Mouse (Mus musculus): ENCODE measurements around the gene Psma1. TPM values are rescaled to one million over a fixed set of nuclear protein-coding genes. Genes with fewer than 3 reads are reported as not detected.
A peak's percentile ranks its signal among the peaks of the same experiment; 100 is the strongest.

Gene Psma1
- polyA plus RNA-seq, 1 experiment from 2014 or later: 399 TPM

- no peak overlapping the region for H3K27ac ChIP-seq (ENCODE audit: low read depth)
- no peak overlapping the region for H3K4me2 ChIP-seq (ENCODE audit: low read length)
- 81% methylated on average over 7 of the region's 7 CpGs for WGBS
- no peak for DNase-seq (ENCODE audit: low spot score)
- peaks cover 90% of the 10 kb centered on the region for H3K36me3 ChIP-seq (ENCODE audit: control insufficient read depth, insufficient read depth, low read length)
- no peaks in the 10 kb centered on the region for H3K27me3 ChIP-seq (replicated peaks; ENCODE audit: control insufficient read depth, insufficient read depth, low read length)
- H3K9ac ChIP-seq (ENCODE audit: low read length): no peak overlapping the region
- H3K4me1 ChIP-seq (replicated peaks; ENCODE audit: control insufficient read depth, insufficient read depth, low read length): no peaks in the 10 kb centered on the region
- ATAC-seq (replicated peaks; ENCODE audit: low FRiP score, low TSS enrichment, low read depth): no peak
- no peak overlapping the region for H3K4me3 ChIP-seq (ENCODE audit: low read depth, low read length)
- no peaks in the 10 kb centered on the region for H3K9me3 ChIP-seq (ENCODE audit: control insufficient read depth, low read length)
Observed at GRCm38 (mm10) chr7:114233980-114234379, 41.9 kb downstream of the Psma1 start.

DNA sequence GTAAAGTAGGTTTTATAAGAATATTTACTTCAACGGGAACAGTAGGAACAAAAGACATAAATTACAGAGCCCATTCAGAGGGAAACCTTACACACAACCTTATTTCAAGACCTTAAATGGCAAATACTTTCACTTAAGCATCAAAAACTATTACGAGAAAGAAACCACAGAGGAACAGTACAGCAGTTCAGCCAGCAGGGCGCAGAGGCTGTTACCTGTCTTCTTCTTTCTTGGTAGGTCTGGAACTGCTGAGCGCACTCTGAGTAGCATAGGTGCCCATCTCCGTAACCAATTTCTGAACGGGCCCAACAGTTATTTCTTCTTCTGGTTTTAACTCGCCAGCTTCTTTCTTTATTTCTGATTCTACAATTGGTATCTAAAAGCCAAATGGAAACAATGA is 42.9 kb downstream of the Psma1 start:
- peaks cover 91% of the 10 kb centered on the region for H3K36me3 ChIP-seq (ENCODE audit: control insufficient read depth, insufficient read depth, low read length)
- no peak for ATAC-seq (replicated peaks; ENCODE audit: low FRiP score, low TSS enrichment, low read depth)
- H3K4me3 ChIP-seq (ENCODE audit: low read depth, low read length): no peak overlapping the region

DNA sequence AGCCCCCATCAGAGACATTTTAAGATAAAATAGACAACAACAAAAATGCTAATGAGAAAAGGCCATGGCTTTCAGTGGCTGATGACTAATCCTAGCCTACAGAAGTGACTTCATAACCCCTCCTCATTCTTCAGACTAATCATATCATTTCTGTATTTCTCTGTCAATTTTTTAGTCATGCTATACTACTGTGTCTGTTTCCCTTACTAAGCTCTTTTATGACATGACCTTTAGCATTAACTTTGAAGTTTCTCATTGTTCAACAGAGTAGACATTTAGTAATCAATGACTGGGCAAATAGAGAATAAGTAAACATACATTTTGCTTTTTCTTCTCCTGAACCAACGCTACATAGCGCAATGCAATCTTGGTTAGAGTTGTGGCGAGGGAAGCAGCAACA is 44.1 kb downstream of the Psma1 start:
- peak; percentile 66; the same call in 1 of the 2 replicates for ATAC-seq (replicated peaks; ENCODE audit: low FRiP score, low TSS enrichment, low read depth)
- DNase-seq (ENCODE audit: low spot score): no peak
- WGBS: 79% methylated on average over 3 of the region's 3 CpGs
- Histone ChIP-seq H3K27me3 (replicated peaks; ENCODE audit: control insufficient read depth, insufficient read depth, low read length) (no peaks in the 10 kb centered on the region), H3K36me3 (ENCODE audit: control insufficient read depth, insufficient read depth, low read length) (peaks cover 91% of the 10 kb centered on the region), H3K9me3 (ENCODE audit: control insufficient read depth, low read length) (no peaks in the 10 kb centered on the region), H3K4me1 (replicated peaks; ENCODE audit: control insufficient read depth, insufficient read depth, low read length) (no peaks in the 10 kb centered on the region), H3K4me2 (ENCODE audit: low read length) (no peak overlapping the region), H3K9ac (ENCODE audit: low read length) (no peak overlapping the region), H3K27ac (ENCODE audit: low read depth) (no peak overlapping the region), H3K4me3 (ENCODE audit: low read depth, low read length) (no peak overlapping the region)

More for the DNA sequence above, 42.9 kb downstream of the Psma1 start:
- no peak for DNase-seq (ENCODE audit: low spot score)
- Histone ChIP-seq H3K27me3 (replicated peaks; ENCODE audit: control insufficient read depth, insufficient read depth, low read length) (no peaks in the 10 kb centered on the region), H3K9ac (ENCODE audit: low read length) (no peak overlapping the region), H3K27ac (ENCODE audit: low read depth) (no peak overlapping the region), H3K4me2 (ENCODE audit: low read length) (no peak overlapping the region), H3K4me1 (replicated peaks; ENCODE audit: control insufficient read depth, insufficient read depth, low read length) (no peaks in the 10 kb centered on the region), H3K9me3 (ENCODE audit: control insufficient read depth, low read length) (no peaks in the 10 kb centered on the region)
- 90% methylated on average over 7 of the region's 7 CpGs for WGBS

DNA sequence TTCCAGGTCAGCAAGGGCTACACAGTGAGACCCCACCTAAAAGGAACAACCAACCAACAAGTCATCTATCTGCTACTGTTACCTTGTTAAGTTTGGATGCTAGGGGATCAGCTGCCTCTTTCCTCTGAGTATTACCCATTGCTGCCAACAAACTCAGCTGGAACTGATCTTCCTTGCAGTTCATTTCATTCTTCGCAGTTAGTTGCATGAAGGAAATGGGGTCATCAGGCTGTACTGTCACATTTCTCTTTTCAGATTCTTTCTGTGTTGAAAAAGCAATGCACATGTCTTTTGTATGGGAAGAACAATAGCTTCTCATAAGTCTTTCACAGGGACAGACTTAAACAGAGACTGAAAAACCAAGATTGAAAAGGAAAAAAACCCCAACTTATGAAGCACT is 49.4 kb downstream of the Psma1 start:
- Histone ChIP-seq H3K36me3 (ENCODE audit: control insufficient read depth, insufficient read depth, low read length) (peaks cover 73% of the 10 kb centered on the region), H3K27ac (ENCODE audit: low read depth) (no peak overlapping the region), H3K4me1 (replicated peaks; ENCODE audit: control insufficient read depth, insufficient read depth, low read length) (no peaks in the 10 kb centered on the region), H3K9ac (ENCODE audit: low read length) (no peak overlapping the region), H3K27me3 (replicated peaks; ENCODE audit: control insufficient read depth, insufficient read depth, low read length) (no peaks in the 10 kb centered on the region), H3K4me3 (ENCODE audit: low read depth, low read length) (no peak overlapping the region), H3K4me2 (ENCODE audit: low read length) (no peak overlapping the region), H3K9me3 (ENCODE audit: control insufficient read depth, low read length) (no peaks in the 10 kb centered on the region)
- DNase-seq (ENCODE audit: low spot score): no peak
- WGBS: 90% methylated on average over 1 of the region's 1 CpGs
- no peak for ATAC-seq (replicated peaks; ENCODE audit: low FRiP score, low TSS enrichment, low read depth)

DNA sequence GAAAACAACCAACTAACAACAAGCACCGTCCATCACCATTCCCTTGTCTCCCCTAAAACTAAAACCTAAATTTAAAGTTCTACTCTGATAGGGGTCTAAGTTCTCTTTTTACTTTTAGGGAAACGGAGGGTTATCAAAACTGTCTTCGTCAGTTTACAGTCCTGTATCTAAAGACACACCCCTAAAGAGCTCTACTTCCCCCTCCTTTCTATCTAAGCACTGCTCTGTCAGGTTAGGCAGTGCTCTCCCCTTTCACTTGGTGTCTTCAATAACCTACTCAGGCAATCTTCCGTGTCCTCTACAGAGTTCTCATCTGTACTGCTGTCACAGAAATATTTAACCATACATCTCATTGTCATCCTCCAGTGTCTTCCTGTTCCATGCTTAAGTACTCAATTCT is 55.5 kb downstream of the Psma1 start:
- no peaks in the 10 kb centered on the region for H3K27me3 ChIP-seq (replicated peaks; ENCODE audit: control insufficient read depth, insufficient read depth, low read length)
- H3K36me3 ChIP-seq (ENCODE audit: control insufficient read depth, insufficient read depth, low read length): peaks cover 65% of the 10 kb centered on the region
- no peak overlapping the region for H3K9ac ChIP-seq (ENCODE audit: low read length)
- H3K9me3 ChIP-seq (ENCODE audit: control insufficient read depth, low read length): no peaks in the 10 kb centered on the region
- H3K4me2 ChIP-seq (ENCODE audit: low read length): no peak overlapping the region
- H3K27ac ChIP-seq (ENCODE audit: low read depth): no peak overlapping the region
- H3K4me1 ChIP-seq (replicated peaks; ENCODE audit: control insufficient read depth, insufficient read depth, low read length): no peaks in the 10 kb centered on the region
- WGBS: 93% methylated on average over 4 of the region's 4 CpGs
- no peak for DNase-seq (ENCODE audit: low spot score)
- ATAC-seq (replicated peaks; ENCODE audit: low FRiP score, low TSS enrichment, low read depth): no peak
- no peak overlapping the region for H3K4me3 ChIP-seq (ENCODE audit: low read depth, low read length)

- H3K27me3 ChIP-seq (replicated peaks; ENCODE audit: control insufficient read depth, insufficient read depth, low read length): no peaks in the 10 kb centered on the region
- H3K4me3 ChIP-seq (ENCODE audit: low read depth, low read length): no peak overlapping the region
- ATAC-seq (replicated peaks; ENCODE audit: low FRiP score, low TSS enrichment, low read depth) (no peak), DNase-seq (ENCODE audit: low spot score) (no peak)
- H3K9me3 ChIP-seq (ENCODE audit: control insufficient read depth, low read length): no peaks in the 10 kb centered on the region
- H3K36me3 ChIP-seq (ENCODE audit: control insufficient read depth, insufficient read depth, low read length): peaks cover 69% of the 10 kb centered on the region
- H3K4me2 ChIP-seq (ENCODE audit: low read length): no peak overlapping the region
- H3K4me1 ChIP-seq (replicated peaks; ENCODE audit: control insufficient read depth, insufficient read depth, low read length): no peaks in the 10 kb centered on the region
- no peak overlapping the region for H3K9ac ChIP-seq (ENCODE audit: low read length)
- H3K27ac ChIP-seq (ENCODE audit: low read depth): no peak overlapping the region
- WGBS: 88% methylated on average over 2 of the region's 2 CpGs
Observed at GRCm38 (mm10) chr7:114216908-114217307, 59.0 kb downstream of the Psma1 start.

Other genes with a start within 250 kb of the Psma1 start
- gene Rras2, start 158.3 kb downstream of the Psma1 start, polyA plus RNA-seq (2014; fragmentation: Nextera tagmentation; extraction: Ambion mirVana): 31.1 and 31.9 TPM in 2 replicates
- 116 and 122 TPM in 2 replicates for gene Copb1, start 21.4 kb downstream of the Psma1 start, polyA plus RNA-seq (2014; fragmentation: Nextera tagmentation; extraction: Ambion mirVana)
- gene Pde3b, start 139.2 kb upstream of the Psma1 start, polyA plus RNA-seq (2014; fragmentation: Nextera tagmentation; extraction: Ambion mirVana): 6.9 and 8.4 TPM in 2 replicates